Mouse (Mus musculus): ENCODE data around the gene Cab39. TPM values are rescaled to one million over a fixed set of nuclear protein-coding genes. Genes with fewer than 3 reads are reported as not detected.

The Cab39 gene
- polyA plus RNA-seq, 1 experiment from 2014 or later, result 74.3 TPM

DNA sequence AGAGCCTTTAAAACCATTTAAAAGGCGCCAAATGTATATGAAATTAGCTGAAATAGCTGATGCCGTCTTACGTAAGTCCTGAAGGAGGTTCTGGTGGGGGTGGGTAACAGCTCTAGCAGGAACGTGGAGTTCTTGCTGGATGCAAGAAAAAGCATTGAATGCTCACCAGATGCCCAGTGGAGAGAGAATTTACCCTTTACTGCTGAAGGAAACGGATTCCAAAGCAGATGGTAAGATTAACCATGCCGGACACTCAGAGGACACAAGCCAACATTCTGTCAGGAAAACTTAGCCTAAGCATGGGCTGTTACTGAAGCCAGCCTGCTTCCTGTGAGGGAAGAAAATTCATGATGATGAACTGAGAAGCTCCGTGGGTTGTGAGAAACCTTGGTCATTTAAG lies 76.8 kb downstream of the Cab39 start:
- DNase-seq (ENCODE audit: low spot score), result no peak
- no peaks in the 10 kb centered on the region for H3K27me3 ChIP-seq (replicated peaks; ENCODE audit: control insufficient read depth, insufficient read depth, low read length)
- H3K4me2 ChIP-seq (ENCODE audit: low read length), result no peak overlapping the region
- H3K4me3 ChIP-seq (ENCODE audit: low read depth, low read length), result no peak overlapping the region
- no peaks in the 10 kb centered on the region for H3K4me1 ChIP-seq (ENCODE audit: control insufficient read depth, insufficient read depth, low read length)
- no peak for ATAC-seq
- H3K36me3 ChIP-seq (ENCODE audit: control insufficient read depth, insufficient read depth, low read length), result no peaks in the 10 kb centered on the region
- no peaks in the 10 kb centered on the region; the same call in 1 of the 2 replicates for H3K9me3 ChIP-seq (replicated peaks; ENCODE audit: control insufficient read depth, low read length)
- H3K9ac ChIP-seq (ENCODE audit: low read length), result no peak overlapping the region
- 83% methylated on average over 7 of the region's 7 CpGs for WGBS
- H3K27ac ChIP-seq (ENCODE audit: low read depth, low read length), result no peak overlapping the region

- Histone ChIP-seq H3K27me3 (replicated peaks; ENCODE audit: control insufficient read depth, insufficient read depth, low read length) (no peaks in the 10 kb centered on the region), H3K4me3 (ENCODE audit: low read depth, low read length) (no peak overlapping the region), H3K36me3 (ENCODE audit: control insufficient read depth, insufficient read depth, low read length) (no peaks in the 10 kb centered on the region), H3K27ac (ENCODE audit: low read depth, low read length) (no peak overlapping the region), H3K9me3 (replicated peaks; ENCODE audit: control insufficient read depth, low read length) (no peaks in the 10 kb centered on the region; the same call in 1 of the 2 replicates), H3K9ac (ENCODE audit: low read length) (no peak overlapping the region), H3K4me1 (ENCODE audit: control insufficient read depth, insufficient read depth, low read length) (no peaks in the 10 kb centered on the region), H3K4me2 (ENCODE audit: low read length) (no peak overlapping the region)
- DNase-seq (ENCODE audit: low spot score) (no peak), ATAC-seq (no peak)
- 55% methylated on average over 2 of the region's 2 CpGs for WGBS
Measured at GRCm38 (mm10) chr1:85870546-85870945, 77.3 kb downstream of the Cab39 start.

GRCm38 (mm10) chr1:85882003-85882402 lies 88.8 kb downstream of the Cab39 start:
- Histone ChIP-seq H3K4me3 (ENCODE audit: low read depth, low read length) (no peak overlapping the region), H3K9me3 (replicated peaks; ENCODE audit: control insufficient read depth, low read length) (no peaks in the 10 kb centered on the region), H3K4me2 (ENCODE audit: low read length) (no peak overlapping the region), H3K9ac (ENCODE audit: low read length) (no peak overlapping the region), H3K4me1 (ENCODE audit: control insufficient read depth, insufficient read depth, low read length) (no peaks in the 10 kb centered on the region), H3K36me3 (ENCODE audit: control insufficient read depth, insufficient read depth, low read length) (no peaks in the 10 kb centered on the region), H3K27me3 (replicated peaks; ENCODE audit: control insufficient read depth, insufficient read depth, low read length) (no peaks in the 10 kb centered on the region), H3K27ac (ENCODE audit: low read depth, low read length) (no peak overlapping the region)
- DNase-seq (ENCODE audit: low spot score) (no peak), ATAC-seq (no peak)
- 93% methylated on average over 12 of the region's 12 CpGs for WGBS

DNA sequence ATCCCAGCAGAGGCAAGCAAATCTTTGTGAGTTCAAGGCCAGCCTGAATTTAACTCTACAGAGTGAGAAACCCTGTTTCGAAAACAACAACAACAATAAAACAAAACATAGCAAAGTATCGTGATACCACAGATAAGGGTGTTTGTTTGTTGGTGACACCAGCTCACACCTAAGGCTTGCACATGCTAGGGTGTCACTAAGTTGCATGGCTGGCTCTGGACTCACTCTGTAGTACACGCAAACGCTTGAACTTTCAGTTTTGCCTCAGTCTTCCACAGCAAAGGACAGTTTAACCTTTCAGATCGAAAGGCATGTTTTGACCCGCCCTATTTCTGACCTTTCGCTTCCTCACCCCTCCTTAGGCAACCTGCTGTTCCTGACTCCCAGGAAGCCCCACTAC lies 94.0 kb downstream of the Cab39 start:
- H3K27ac ChIP-seq (ENCODE audit: low read depth, low read length), result no peak overlapping the region
- no peaks in the 10 kb centered on the region for H3K27me3 ChIP-seq (replicated peaks; ENCODE audit: control insufficient read depth, insufficient read depth, low read length)
- ATAC-seq, result no peak
- H3K9ac ChIP-seq (ENCODE audit: low read length), result no peak overlapping the region
- no peak overlapping the region for H3K4me3 ChIP-seq (ENCODE audit: low read depth, low read length)
- WGBS, result 90% methylated on average over 7 of the region's 7 CpGs
- H3K36me3 ChIP-seq (ENCODE audit: control insufficient read depth, insufficient read depth, low read length), result no peaks in the 10 kb centered on the region
- no peaks in the 10 kb centered on the region for H3K9me3 ChIP-seq (replicated peaks; ENCODE audit: control insufficient read depth, low read length)
- H3K4me2 ChIP-seq (ENCODE audit: low read length), result no peak overlapping the region
- DNase-seq (ENCODE audit: low spot score), result no peak
- H3K4me1 ChIP-seq (ENCODE audit: control insufficient read depth, insufficient read depth, low read length), result no peaks in the 10 kb centered on the region

DNA sequence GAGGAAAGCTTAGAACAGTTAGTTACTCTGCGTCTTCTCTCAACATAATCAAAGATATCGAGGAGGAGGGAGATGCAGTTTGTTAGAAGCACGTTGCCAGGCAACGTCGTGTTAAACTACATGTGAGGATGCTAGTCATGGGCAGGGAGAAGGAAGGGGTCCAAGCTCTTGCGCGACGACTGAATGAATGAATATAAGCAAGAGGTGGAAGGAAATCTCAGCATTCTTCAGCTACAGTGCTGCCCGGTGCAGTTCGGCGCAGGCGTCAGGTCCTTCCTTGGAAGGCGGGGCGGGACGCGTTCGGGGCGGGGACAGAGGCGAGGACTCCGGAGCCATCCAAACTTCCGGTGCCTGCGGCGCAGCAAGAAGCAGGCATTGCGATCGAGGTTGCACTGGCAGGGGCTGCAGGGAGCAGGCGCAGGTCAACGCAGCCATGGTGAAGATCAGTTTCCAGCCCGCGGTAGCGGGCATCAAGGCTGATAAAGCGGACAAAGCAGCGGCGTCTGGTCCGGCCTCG lies 101.0 kb downstream of the Cab39 start, which contains the start of gene Itm2c:
Itm2c (plus strand) TSS at position 51 of the 517 bp plus-strand sequence.
- peak within 1 kb of the TSS; percentile 87 for H3K27ac ChIP-seq (ENCODE audit: low read depth, low read length)
- H3K27me3 ChIP-seq (replicated peaks; ENCODE audit: control insufficient read depth, insufficient read depth, low read length), result no peaks in the 10 kb centered on the region
- H3K9me3 ChIP-seq (replicated peaks; ENCODE audit: control insufficient read depth, low read length), result no peaks in the 10 kb centered on the region
- H3K4me1 ChIP-seq (ENCODE audit: control insufficient read depth, insufficient read depth, low read length), result peaks cover 37% of the 10 kb centered on the region
- H3K36me3 ChIP-seq (ENCODE audit: control insufficient read depth, insufficient read depth, low read length), result no peaks in the 10 kb centered on the region
- ATAC-seq (peak; percentile 91), DNase-seq (ENCODE audit: low spot score) (peak; percentile 91)
- under 1% methylated on average over 35 of the region's 35 CpGs for WGBS
- peak within 1 kb of the TSS; percentile 83 for H3K9ac ChIP-seq (ENCODE audit: low read length)
- peak within 1 kb of the TSS; percentile 67 for H3K4me3 ChIP-seq (ENCODE audit: low read depth, low read length)
- H3K4me2 ChIP-seq (ENCODE audit: low read length), result peak within 1 kb of the TSS; percentile 93

- ATAC-seq (peak; percentile 45), DNase-seq (ENCODE audit: low spot score) (peak; percentile 72)
- peak overlapping the region; percentile 87 for H3K27ac ChIP-seq (ENCODE audit: low read depth, low read length)
- H3K9ac ChIP-seq (ENCODE audit: low read length), result peak overlapping the region; percentile 83
- no peaks in the 10 kb centered on the region for H3K9me3 ChIP-seq (replicated peaks; ENCODE audit: control insufficient read depth, low read length)
- H3K4me1 ChIP-seq (ENCODE audit: control insufficient read depth, insufficient read depth, low read length), result peaks cover 43% of the 10 kb centered on the region
- no peaks in the 10 kb centered on the region for H3K27me3 ChIP-seq (replicated peaks; ENCODE audit: control insufficient read depth, insufficient read depth, low read length)
- H3K4me3 ChIP-seq (ENCODE audit: low read depth, low read length), result peak overlapping the region; percentile 67
- WGBS, result under 1% methylated on average over 29 of the region's 30 CpGs
- H3K4me2 ChIP-seq (ENCODE audit: low read length), result peak overlapping the region; percentile 93
- no peaks in the 10 kb centered on the region for H3K36me3 ChIP-seq (ENCODE audit: control insufficient read depth, insufficient read depth, low read length)
Measured at GRCm38 (mm10) chr1:85894748-85895360, 101.6 kb downstream of the Cab39 start.

DNA sequence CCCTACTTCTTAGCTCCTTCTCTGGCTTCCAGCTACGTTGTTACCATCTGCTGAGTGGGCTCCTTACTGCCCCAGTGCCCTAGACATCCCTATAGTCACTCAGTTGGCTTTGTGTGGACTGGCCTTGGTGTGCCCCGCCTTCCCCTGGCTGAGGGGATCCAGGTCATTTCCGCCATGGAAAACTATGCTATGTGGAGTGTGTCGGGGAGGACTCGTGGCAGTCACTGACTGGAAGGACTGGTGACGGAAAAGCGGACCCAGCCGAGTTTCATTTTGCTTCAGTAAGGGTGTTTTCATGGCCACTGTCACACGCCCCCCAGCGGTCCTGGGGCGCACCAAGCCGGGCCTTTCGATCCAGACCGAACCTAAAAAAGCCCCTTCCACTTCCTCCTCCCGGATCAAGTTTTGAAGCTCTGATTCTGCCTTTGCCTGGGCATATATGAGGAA lies 102.2 kb downstream of the Cab39 start:
- Histone ChIP-seq H3K4me3 (ENCODE audit: low read depth, low read length) (peak overlapping the region; percentile 67), H3K9me3 (replicated peaks; ENCODE audit: control insufficient read depth, low read length) (no peaks in the 10 kb centered on the region), H3K27ac (ENCODE audit: low read depth, low read length) (peak overlapping the region; percentile 87), H3K4me2 (ENCODE audit: low read length) (peak overlapping the region; percentile 93), H3K4me1 (ENCODE audit: control insufficient read depth, insufficient read depth, low read length) (peaks cover 49% of the 10 kb centered on the region), H3K36me3 (ENCODE audit: control insufficient read depth, insufficient read depth, low read length) (no peaks in the 10 kb centered on the region), H3K9ac (ENCODE audit: low read length) (peak overlapping the region; percentile 83), H3K27me3 (replicated peaks; ENCODE audit: control insufficient read depth, insufficient read depth, low read length) (no peaks in the 10 kb centered on the region)
- WGBS, result 6% methylated on average over 15 of the region's 15 CpGs
- DNase-seq (ENCODE audit: low spot score) (peak; percentile 51), ATAC-seq (peak; percentile 28)

GRCm38 (mm10) chr1:85896110-85896509 lies 102.9 kb downstream of the Cab39 start:
- no peaks in the 10 kb centered on the region for H3K27me3 ChIP-seq (replicated peaks; ENCODE audit: control insufficient read depth, insufficient read depth, low read length)
- H3K4me1 ChIP-seq (ENCODE audit: control insufficient read depth, insufficient read depth, low read length), result peaks cover 56% of the 10 kb centered on the region
- peak overlapping the region; percentile 83 for H3K9ac ChIP-seq (ENCODE audit: low read length)
- no peak overlapping the region; the same call in 1 of the 2 replicates for H3K27ac ChIP-seq (ENCODE audit: low read depth, low read length)
- peak overlapping the region; percentile 93 for H3K4me2 ChIP-seq (ENCODE audit: low read length)
- 69% methylated on average over 5 of the region's 5 CpGs for WGBS
- no peak for ATAC-seq
- DNase-seq (ENCODE audit: low spot score), result no peak
- no peaks in the 10 kb centered on the region for H3K9me3 ChIP-seq (replicated peaks; ENCODE audit: control insufficient read depth, low read length)
- no peaks in the 10 kb centered on the region for H3K36me3 ChIP-seq (ENCODE audit: control insufficient read depth, insufficient read depth, low read length)
- peak overlapping the region; percentile 67 for H3K4me3 ChIP-seq (ENCODE audit: low read depth, low read length)

Measured in forebrain, embryonic 14.5 days (tissue).